Comparison of ENCODE assay signal across 8 mouse cellular contexts in genomic region chr3:137955560-137956081, GRCm38 (mm10). TPM values are rescaled to one million over a fixed set of nuclear protein-coding genes. Genes with fewer than 3 reads are reported as not detected.
DNase-seq lines count a peak whose midpoint lies in the region; ATAC-seq and TF ChIP-seq lines count a peak whose summit lies in the region.

No protein-coding gene starts in this region.

- no peak for TF ChIP-seq POLR2A in kidney, adult 2 months (IDR thresholded peaks at IDR 0.05; ENCODE audit: low read depth, low read length)
- TF ChIP-seq POLR2A in MEL (IDR thresholded peaks at IDR 0.05; ENCODE audit: control insufficient read depth in 1 of 2, insufficient read depth in 1 of 2, low read depth in 1 of 2, low read length in 2 of 2, poor library complexity in 1 of 2) = peak in 1 of 2 experiments; percentile 55; a peak in 1 of 4 replicates

- TF ChIP-seq EP300 in MEL (IDR thresholded peaks at IDR 0.05; ENCODE audit: low read depth in 1 of 2, low read length in 2 of 2) = peak in 1 of 2 experiments; percentile 63; a peak in 2 of 4 replicates
- TF ChIP-seq EP300 in liver, postnatal 0 days (IDR thresholded peaks at IDR 0.05; ENCODE audit: low read depth) = no peak

- no peak for TF ChIP-seq CTCF in kidney, adult 2 months (conservative IDR thresholded peaks at IDR 0.05; ENCODE audit: insufficient read depth, insufficient read length, low read depth, low read length)
- TF ChIP-seq CTCF in MEL (IDR thresholded peaks at IDR 0.05 in 2 of 3, conservative IDR thresholded peaks at IDR 0.05 in 1 of 3; ENCODE audit: control insufficient read depth in 1 of 3, insufficient read depth in 1 of 3, low read depth in 2 of 3, low read length in 3 of 3, poor library complexity in 1 of 3, severe bottlenecking in 1 of 3) = no peak
- TF ChIP-seq CTCF in liver, postnatal 0 days (IDR thresholded peaks at IDR 0.05; ENCODE audit: low read depth) = no peak

- H3K9me3 ChIP-seq in MEL (replicated peaks; ENCODE audit: insufficient read depth, low read length) = no peaks in the 10 kb centered on the region
- H3K9me3 ChIP-seq in liver, postnatal 0 days (ENCODE audit: low read length) = no peaks in the 10 kb centered on the region

- peak overlapping the region; percentile 58 for H3K9ac ChIP-seq in MEL (ENCODE audit: control insufficient read depth, low read depth, low read length, poor library complexity, severe bottlenecking)
- 0 out of 2 replicates have a peak overlapping the region, but pooled peaks have one; percentile 0 for H3K9ac ChIP-seq in liver, postnatal 0 days (replicated peaks)

- H3K4me3 ChIP-seq in kidney, adult 2 months (ENCODE audit: insufficient read depth, low read depth, low read length) = no peak overlapping the region
- peak overlapping the region; percentile 12 to 15; a peak in 2 of 4 replicates for H3K4me3 ChIP-seq in MEL (ENCODE audit: control insufficient read depth in 1 of 2, insufficient read depth in 1 of 2, low read depth in 2 of 2, low read length in 2 of 2)
- 0 out of 2 replicates have a peak overlapping the region, but pooled peaks have one; percentile 5 for H3K4me3 ChIP-seq in liver, postnatal 0 days (ENCODE audit: low read depth, low read length)

- peak; percentile 22 to 28; a peak in 3 of 4 replicates for ATAC-seq in hematopoietic stem cell, adult 5-6 weeks (replicated peaks in 1 of 2; ENCODE audit: insufficient read depth in 1 of 2, low FRiP score in 2 of 2, low TSS enrichment in 1 of 2, low read depth in 1 of 2, poor library complexity in 2 of 2, severe bottlenecking in 2 of 2)
- no peak for ATAC-seq in liver, postnatal 0 days
- no peak for ATAC-seq in cerebellum, adult (ENCODE audit: insufficient number of reproducible peaks, low FRiP score, low TSS enrichment)

- no peaks in the 10 kb centered on the region for H3K36me3 ChIP-seq in kidney, adult 2 months (ENCODE audit: control insufficient read depth, insufficient read depth, low read length)
- peaks cover 2 to 76% of the 10 kb centered on the region in 2 experiments; a peak in 3 of 4 replicates for H3K36me3 ChIP-seq in MEL (ENCODE audit: control insufficient read depth in 1 of 2, insufficient read depth in 2 of 2, low read length in 2 of 2)
- peaks cover 11% of the 10 kb centered on the region for H3K36me3 ChIP-seq in liver, postnatal 0 days (replicated peaks; ENCODE audit: insufficient read depth, low read length)

- no peaks in the 10 kb centered on the region for H3K27me3 ChIP-seq in kidney, adult 2 months (replicated peaks; ENCODE audit: control insufficient read depth, insufficient read depth, low read length)
- H3K27me3 ChIP-seq in MEL (ENCODE audit: control insufficient read depth in 1 of 2, insufficient read depth in 2 of 2, low read length in 2 of 2) = no peaks in the 10 kb centered on the region
- no peaks in the 10 kb centered on the region for H3K27me3 ChIP-seq in liver, postnatal 0 days (ENCODE audit: insufficient read depth, low read length)

- 10% methylated on average over 16 of the region's 16 CpGs for WGBS in kidney, adult 2 months
- 14% methylated on average over 16 of the region's 16 CpGs for WGBS in liver, postnatal 0 days (ENCODE audit: insufficient replicate concordance)

- no peak for TF ChIP-seq RAD21 in MEL (IDR thresholded peaks at IDR 0.05; ENCODE audit: low read depth, low read length)

- DNase-seq in kidney, adult 2 months = peak; percentile 15
- DNase-seq in kidney, postnatal 36 days = no peak
- DNase-seq in MEL (ENCODE audit: low read depth, low spot score) = peak; percentile 92
- DNase-seq in liver, postnatal 0 days = peak; percentile 57
- DNase-seq in urinary bladder, adult 2 months (ENCODE audit: low spot score) = no peak
- no peak for DNase-seq in left cerebral cortex, adult 11 months (ENCODE audit: low spot score)

- peaks cover 4% of the 10 kb centered on the region for H3K79me2 ChIP-seq in MEL (ENCODE audit: control insufficient read depth, insufficient read depth, low read length, poor library complexity)

- H3K27ac ChIP-seq in kidney, adult 2 months (ENCODE audit: insufficient read depth, low read depth, low read length) = no peak overlapping the region
- H3K27ac ChIP-seq in MEL (ENCODE audit: control insufficient read depth, low read depth, low read length) = peak overlapping the region; percentile 95
- peak overlapping the region; percentile 5; the same call in 1 of the 2 replicates for H3K27ac ChIP-seq in liver, postnatal 0 days (ENCODE audit: low read depth)

- peak overlapping the region; percentile 65 for H3K4me2 ChIP-seq in liver, postnatal 0 days (ENCODE audit: low read depth, low read length)

- H3K4me1 ChIP-seq in kidney, adult 2 months (ENCODE audit: control insufficient read depth, insufficient read depth, low read length) = no peaks in the 10 kb centered on the region
- peaks cover 44 to 72% of the 10 kb centered on the region in 2 experiments for H3K4me1 ChIP-seq in MEL (ENCODE audit: control insufficient read depth in 1 of 2, insufficient read depth in 2 of 2, low read length in 2 of 2)
- H3K4me1 ChIP-seq in liver, postnatal 0 days (ENCODE audit: insufficient read depth) = peaks cover 70% of the 10 kb centered on the region

TF ChIP-seq in MEL, 35 proteins besides CTCF, POLR2A, EP300 and RAD21 (continues in another document):
- TF ChIP-seq ETS1 (IDR thresholded peaks at IDR 0.05; ENCODE audit: low read depth, low read length) (peak; percentile 91), ZKSCAN1 (IDR thresholded peaks at IDR 0.05; ENCODE audit: low read depth, low read length) (no peak), RCOR1 (IDR thresholded peaks at IDR 0.05; ENCODE audit: low read depth, low read length) (no peak), NELFE (IDR thresholded peaks at IDR 0.05; ENCODE audit: low read depth, low read length) (peak; percentile 43; the same call in 1 of the 2 replicates), MAZ (IDR thresholded peaks at IDR 0.05; ENCODE audit: low read depth, low read length) (peak; percentile 68; the same call in 1 of the 2 replicates), MAFK (IDR thresholded peaks at IDR 0.05; ENCODE audit: borderline replicate concordance, low read depth, low read length) (no peak), E2F4 (IDR thresholded peaks at IDR 0.05; ENCODE audit: borderline replicate concordance, low read depth, low read length) (no peak), POLR2AphosphoS5 (IDR thresholded peaks at IDR 0.05; ENCODE audit: borderline replicate concordance, low read depth, low read length) (no peak), MAX (IDR thresholded peaks at IDR 0.05; ENCODE audit: low read length) (no peak), SMC3 (IDR thresholded peaks at IDR 0.05; ENCODE audit: low read depth, low read length) (no peak), USF1 (IDR thresholded peaks at IDR 0.05; ENCODE audit: low read depth, low read length) (no peak), BHLHE40 (IDR thresholded peaks at IDR 0.05; ENCODE audit: borderline replicate concordance, low read depth, low read length) (peak; percentile 85), ZC3H11A (IDR thresholded peaks at IDR 0.05; ENCODE audit: low read depth, low read length) (no peak), MYC (IDR thresholded peaks at IDR 0.05; ENCODE audit: low read depth, low read length) (no peak), GABPA (IDR thresholded peaks at IDR 0.05; ENCODE audit: low read depth, low read length) (no peak), CHD1 (IDR thresholded peaks at IDR 0.05; ENCODE audit: low read depth, low read length) (no peak; the same call in 1 of the 2 replicates), KAT2A (conservative IDR thresholded peaks at IDR 0.05; ENCODE audit: low read depth, low read length) (no peak), TCF12 (IDR thresholded peaks at IDR 0.05; ENCODE audit: low read depth, low read length) (peak; percentile 62), MXI1 (IDR thresholded peaks at IDR 0.05; ENCODE audit: low read depth, low read length) (peak; percentile 2; the same call in 1 of the 2 replicates), TAL1 (IDR thresholded peaks at IDR 0.05; ENCODE audit: low read length) (no peak), ZMIZ1 (IDR thresholded peaks at IDR 0.05; ENCODE audit: low read depth, low read length) (no peak; the same call in 1 of the 2 replicates), UBTF (IDR thresholded peaks at IDR 0.05; ENCODE audit: borderline replicate concordance, insufficient read depth, low read depth, low read length) (no peak), MEF2A (IDR thresholded peaks at IDR 0.05; ENCODE audit: extremely low read depth, insufficient replicate concordance, low read depth, low read length, poor library complexity, severe bottlenecking) (no peak), HCFC1 (IDR thresholded peaks at IDR 0.05; ENCODE audit: low read depth, low read length) (peak; percentile 44; the same call in 1 of the 2 replicates), TBP (IDR thresholded peaks at IDR 0.05; ENCODE audit: low read depth, low read length) (peak; percentile 81), NRF1 (IDR thresholded peaks at IDR 0.05; ENCODE audit: insufficient read depth, low read depth, low read length, poor library complexity, severe bottlenecking) (no peak), JUND (IDR thresholded peaks at IDR 0.05; ENCODE audit: low read depth, low read length) (peak; percentile 56; the same call in 1 of the 2 replicates), MYB (IDR thresholded peaks at IDR 0.05; ENCODE audit: low read depth, low read length) (peak; percentile 80), POLR2AphosphoS2 (IDR thresholded peaks at IDR 0.05; ENCODE audit: low read length) (no peak; the same call in 1 of the 2 replicates), SIN3A (IDR thresholded peaks at IDR 0.05; ENCODE audit: low read length) (peak; percentile 61; the same call in 1 of the 2 replicates)

RNA-seq across cellular contexts. Expression of gene Dapp1, which starts 25.7 kb away (rescaled TPM):
- 1.7 and 2.3 TPM in 2 replicates for polyA plus RNA-seq in kidney, adult 2 months (2012; rRNA removed)
- 45.7 and 59.0 TPM in 2 replicates for total RNA-seq in MEL (2012; rRNA removed)
- polyA plus RNA-seq in MEL (2012; ENCODE audit: insufficient read depth in 1 of 2, insufficient read length in 2 of 2, low read depth in 1 of 2, low replicate concordance in 2 of 2, missing spikeins in 1 of 2) = 10 to 100 TPM; 67.3 to 91.5 TPM
- 442 and 504 TPM in 2 replicates for total RNA-seq in hematopoietic stem cell, adult 5-6 weeks (2017)
- 9.6 and 10.3 TPM in 2 replicates for polyA plus RNA-seq in liver, postnatal 0 days (2015; fragmentation: Nextera tagmentation; extraction: Ambion mirVana)
- 16.0 and 16.5 TPM in 2 replicates for polyA plus RNA-seq in urinary bladder, adult 2 months (2012; rRNA removed)

RNA-seq across cellular contexts. Expression of gene Lamtor3, which starts 37.3 kb away (rescaled TPM):
- polyA plus RNA-seq in kidney, adult 2 months (2012; rRNA removed) = 32.9 and 41.5 TPM in 2 replicates
- total RNA-seq in MEL (2012; rRNA removed) = 73.3 and 77.5 TPM in 2 replicates
- polyA plus RNA-seq in MEL (2012; ENCODE audit: insufficient read depth in 1 of 2, insufficient read length in 2 of 2, low read depth in 1 of 2, low replicate concordance in 2 of 2, missing spikeins in 1 of 2) = 10 to 100 TPM in 1 of 2 experiments, not detected in 1; 88.3 TPM
- total RNA-seq in hematopoietic stem cell, adult 5-6 weeks (2017) = 85.1 and 90.1 TPM in 2 replicates
- polyA plus RNA-seq in liver, postnatal 0 days (2015; fragmentation: Nextera tagmentation; extraction: Ambion mirVana) = 44.3 and 46.5 TPM in 2 replicates
- 81.4 and 102 TPM in 2 replicates for polyA plus RNA-seq in urinary bladder, adult 2 months (2012; rRNA removed)

Comparison
In these comparisons a context has a peak if more than half of its experiments do, and no peak if none do; other contexts are left out.
1. DNase-seq: peak in kidney, adult 2 months (single experiment), MEL (single experiment) and liver, postnatal 0 days (single experiment); none in kidney, postnatal 36 days (0 of 2), urinary bladder, adult 2 months (single experiment) and left cerebral cortex, adult 11 months (single experiment).
2. ATAC-seq: peak in hematopoietic stem cell, adult 5-6 weeks (2 of 2); none in liver, postnatal 0 days (single experiment) and cerebellum, adult (single experiment).